Mouse (Mus musculus) liver, adult 2 months (tissue): ENCODE results near the gene Nr2f6. TPM values are rescaled to one million over a fixed set of nuclear protein-coding genes. Genes with fewer than 3 reads are reported as not detected.
"Not testable (repeated sequence)": the region's sequence is repeated elsewhere in the genome, so short reads cannot be mapped to it uniquely, and the experiment has no call there.

Experiments used
- DNase-seq: peaks from one replicate; pipeline ENCODE4 v3.0.0-alpha.2; 2011; ENCODE audit warnings: low read depth, low spot score; ENCODE audit errors: extremely low read depth
- H3K27ac ChIP-seq: fragments of 200-500 bp; replicated peaks from 2 replicates; pipeline ENCODE4 v1.5.1; 2012; ENCODE audit warnings: low read depth, mild to moderate bottlenecking, control low read depth, inconsistent platforms, low read length; ENCODE audit not compliant: insufficient read depth
- H3K27me3 ChIP-seq: fragments of 200-500 bp; 2 replicates; pipeline ENCODE4 v1.6.1; 2012; ENCODE audit warnings: mild to moderate bottlenecking, moderate library complexity, low read length, inconsistent platforms; ENCODE audit not compliant: control insufficient read depth, insufficient read depth
- H3K36me3 ChIP-seq: fragments of 200-500 bp; 2 replicates; pipeline ENCODE4 v1.6.1; 2012; ENCODE audit warnings: low read length, inconsistent platforms; ENCODE audit not compliant: control insufficient read depth, insufficient read depth
- H3K4me1 ChIP-seq: fragments of 200-500 bp; 2 replicates; pipeline ENCODE4 v1.6.1; 2011; ENCODE audit warnings: low read length; ENCODE audit not compliant: control insufficient read depth, insufficient read depth
- H3K4me3 ChIP-seq: fragments of 200-500 bp; 2 replicates; pipeline ENCODE4 v1.5.1; 2011; ENCODE audit warnings: low read depth, mild to moderate bottlenecking, control low read depth, low read length, moderate library complexity; ENCODE audit not compliant: insufficient read depth
- H3K79me2 ChIP-seq: fragments of 200-500 bp; 2 replicates; pipeline ENCODE4 v1.6.1; 2012; ENCODE audit warnings: inconsistent platforms, mild to moderate bottlenecking, low read length, moderate library complexity; ENCODE audit not compliant: control insufficient read depth, insufficient read depth
- H3K9ac ChIP-seq: fragments of 200-500 bp; 2 replicates; pipeline ENCODE4 v1.6.1; 2012; ENCODE audit warnings: low read depth, mild to moderate bottlenecking, control low read depth, inconsistent platforms, low read length
- CTCF ChIP-seq: fragments of 200-500 bp; IDR thresholded peaks from 2 replicates; pipeline ENCODE4 v1.5.1; 2011; ENCODE audit warnings: low read depth, low read length, control low read depth
- POLR2A ChIP-seq: fragments of 200-500 bp; IDR thresholded peaks from 2 replicates; pipeline ENCODE4 v1.6.1; 2011; ENCODE audit warnings: low read length, control low read depth; ENCODE audit not compliant: insufficient read depth; ENCODE audit errors: extremely low read depth
- WGBS: fragments of 180-500 bp; shearing (Covaris S2); methylation state at CpG from one replicate; pipeline ENCODE4 v1.1.7; 2018; 5-methylcytosine and 5-hydroxymethylcytosine counted together
- polyA plus RNA-seq: library from polyadenylated mRNA; depleted of rRNA; stranded (reverse); fragments of >200 nt; gene quantifications from 2 replicates; pipeline ENCODE4 v1.2.3, GENCODE M21; 2012; rRNA removed
- total RNA-seq: library from RNA; depleted of rRNA; stranded (reverse); fragments of >200 nt; gene quantifications from 2 replicates; pipeline ENCODE4 v1.2.3, GENCODE M21; 2014; rRNA removed

Nr2f6 gene
- total and polyA plus RNA-seq, 2 experiments = 73.9 to 319 TPM

DNA sequence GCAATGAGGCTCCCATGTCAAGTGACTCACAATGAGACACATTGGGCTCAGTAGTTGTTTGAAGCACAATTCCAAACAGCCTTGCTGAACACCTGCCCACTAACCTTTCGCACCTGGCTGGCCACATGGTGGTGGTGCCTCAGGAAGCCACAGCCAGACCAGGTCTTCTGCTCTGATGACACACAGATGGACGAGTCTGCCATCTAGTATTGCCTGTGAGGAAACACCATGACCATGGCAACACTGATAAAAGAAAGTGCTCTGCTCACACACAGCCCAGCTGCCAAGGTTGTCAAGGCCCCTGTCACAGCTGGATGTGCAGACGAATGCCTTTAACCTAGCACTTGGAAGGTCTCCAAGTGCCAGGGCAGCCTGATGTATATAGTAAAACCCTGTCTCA lies 30.6 kb downstream of the Nr2f6 start:
- Histone ChIP-seq H3K27me3 (no peaks in the 10 kb centered on the region), H3K36me3 (peaks cover 22% of the 10 kb centered on the region), H3K27ac (no peak overlapping the region), H3K79me2 (no peaks in the 10 kb centered on the region), H3K9ac (no peak overlapping the region), H3K4me1 (no peaks in the 10 kb centered on the region), H3K4me3 (no peak overlapping the region)
- no peak for TF ChIP-seq POLR2A
- no peak for TF ChIP-seq CTCF
- no peak for DNase-seq
- 78% methylated on average over 3 of the region's 3 CpGs for WGBS

DNA sequence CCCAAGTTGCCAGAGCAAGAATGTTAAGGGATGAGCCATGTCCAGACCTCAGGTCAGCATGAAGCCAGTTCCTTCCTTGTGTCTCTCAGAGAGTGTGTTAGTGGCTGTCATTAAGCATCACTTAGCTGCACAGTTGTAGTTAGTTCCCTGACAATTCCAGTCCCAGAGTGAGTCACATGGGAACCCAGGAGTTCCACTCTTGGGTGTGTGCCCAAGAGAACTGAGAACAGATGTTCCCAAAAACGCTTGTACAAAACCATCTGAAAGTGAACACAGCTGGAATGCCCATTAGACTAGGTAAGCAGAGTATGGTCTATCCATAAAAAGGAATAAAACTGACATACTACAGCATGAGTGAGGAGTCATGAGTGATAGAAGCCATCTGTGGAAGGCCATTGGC lies 35.2 kb downstream of the Nr2f6 start:
- no peaks in the 10 kb centered on the region for H3K27me3 ChIP-seq
- H3K4me3 ChIP-seq = no peak overlapping the region
- H3K4me1 ChIP-seq = no peaks in the 10 kb centered on the region
- H3K36me3 ChIP-seq = peaks cover 23% of the 10 kb centered on the region
- DNase-seq = no peak
- TF ChIP-seq CTCF = no peak
- TF ChIP-seq POLR2A = no peak
- no peak overlapping the region for H3K27ac ChIP-seq
- H3K9ac ChIP-seq = no peak overlapping the region
- 82% methylated on average over 1 of the region's 1 CpGs for WGBS
- no peaks in the 10 kb centered on the region for H3K79me2 ChIP-seq

DNA sequence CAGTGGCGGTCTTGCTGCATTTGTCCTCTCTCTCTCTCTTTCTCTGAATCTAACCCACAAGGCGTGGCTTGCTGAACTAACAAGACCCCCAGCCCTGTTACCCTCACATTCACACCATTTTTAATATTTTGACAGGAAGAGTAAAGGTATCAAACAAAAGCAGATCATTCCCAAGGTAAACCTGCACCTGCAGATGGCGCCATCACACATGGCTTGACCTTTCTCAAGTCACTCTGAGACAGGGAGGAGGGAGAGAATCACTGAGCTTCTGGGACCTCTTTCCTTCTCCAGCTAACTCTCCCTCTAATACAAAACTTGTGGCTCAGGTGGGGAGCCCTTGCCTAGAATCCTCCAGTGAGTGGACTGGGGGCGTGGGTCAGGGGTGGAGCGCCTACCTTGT lies 41.1 kb downstream of the Nr2f6 start:
- TF ChIP-seq POLR2A (no peak), CTCF (peak; percentile 51; the same call in 1 of the 2 replicates)
- no peaks in the 10 kb centered on the region for H3K4me1 ChIP-seq
- H3K36me3 ChIP-seq = peaks cover 7% of the 10 kb centered on the region; the same call in 1 of the 2 replicates
- DNase-seq = peak; percentile 22
- no peak overlapping the region for H3K4me3 ChIP-seq
- H3K27me3 ChIP-seq = no peaks in the 10 kb centered on the region
- 90% methylated on average over 5 of the region's 5 CpGs for whole genome bisulfite sequencing
- no peaks in the 10 kb centered on the region for H3K79me2 ChIP-seq
- no peak overlapping the region for H3K9ac ChIP-seq
- H3K27ac ChIP-seq = no peak overlapping the region

DNA sequence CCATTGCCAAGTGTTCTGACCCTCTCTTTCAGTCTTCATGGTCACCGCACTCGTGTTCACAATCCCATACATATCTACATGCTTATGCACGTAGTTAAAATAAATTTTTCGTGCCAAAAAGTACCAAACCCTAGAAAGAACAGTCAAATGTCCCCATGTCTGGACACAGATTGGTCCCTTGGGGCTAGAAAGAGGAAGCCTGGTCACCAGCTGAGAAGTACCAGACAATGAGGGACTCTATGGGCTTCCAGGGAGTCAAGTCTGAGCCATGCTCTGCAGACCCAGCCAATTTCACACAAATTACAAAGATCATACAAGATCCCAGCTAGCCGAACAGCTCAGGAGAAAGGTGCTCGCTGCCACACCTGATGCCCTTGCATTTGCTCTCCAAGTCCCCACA lies 43.9 kb downstream of the Nr2f6 start:
- not testable (repeated sequence) for H3K4me3 ChIP-seq

DNA sequence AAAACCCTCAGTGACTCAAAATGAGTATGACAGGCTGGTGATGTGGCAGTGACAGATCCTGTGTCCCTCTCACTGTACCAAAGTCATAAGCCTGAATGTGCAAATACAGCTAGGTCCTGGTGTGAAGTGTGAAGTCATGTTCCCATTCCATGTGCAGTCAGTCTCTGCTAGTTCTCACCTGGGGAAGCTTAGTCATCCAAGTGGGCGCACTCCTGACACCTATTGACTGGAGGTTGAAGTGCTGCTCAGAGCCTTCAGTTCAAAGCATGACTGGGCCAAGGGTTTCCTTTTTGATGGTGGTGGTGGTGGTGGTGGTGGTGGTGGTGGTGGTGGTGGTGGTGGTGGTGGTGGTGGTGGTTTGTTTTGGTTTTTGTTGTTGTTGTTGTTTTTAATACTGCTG lies 56.9 kb downstream of the Nr2f6 start:
- Histone ChIP-seq H3K27ac (no peak overlapping the region), H3K4me3 (no peak overlapping the region), H3K9ac (no peak overlapping the region), H3K27me3 (no peaks in the 10 kb centered on the region), H3K79me2 (no peaks in the 10 kb centered on the region), H3K36me3 (peaks cover 11% of the 10 kb centered on the region; the same call in 1 of the 2 replicates), H3K4me1 (no peaks in the 10 kb centered on the region)
- DNase-seq = peak; percentile 61
- 69% methylated on average over 1 of the region's 1 CpGs for WGBS
- TF ChIP-seq CTCF (peak; percentile 65), POLR2A (no peak)

More for the DNA sequence above, 43.9 kb downstream of the Nr2f6 start:
- WGBS = 97% methylated on average over 6 of the region's 6 CpGs
- not testable (repeated sequence) for H3K27ac ChIP-seq, H3K36me3 ChIP-seq, H3K9ac ChIP-seq, DNase-seq, H3K79me2 ChIP-seq, H3K4me1 ChIP-seq, H3K27me3 ChIP-seq

Other genes with a start within 250 kb of the Nr2f6 start
- gene Myo9b, start 109.2 kb downstream of the Nr2f6 start, total RNA-seq = 8.6 and 12.8 TPM in 2 replicates
- 6.6 and 7.6 TPM in 2 replicates for gene Myo9b, start 109.2 kb downstream of the Nr2f6 start, polyA plus RNA-seq
- gene Haus8, start 109.0 kb downstream of the Nr2f6 start, total RNA-seq = 4.0 and 5.8 TPM in 2 replicates
- gene Haus8, start 109.0 kb downstream of the Nr2f6 start, polyA plus RNA-seq = 2.1 and 2.8 TPM in 2 replicates
- gene Use1, start 15.1 kb downstream of the Nr2f6 start, total RNA-seq = 76.6 and 82.2 TPM in 2 replicates
- 60.2 and 69.9 TPM in 2 replicates for gene Use1, start 15.1 kb downstream of the Nr2f6 start, polyA plus RNA-seq
- 8.0 and 8.1 TPM in 2 replicates for gene Ocel1, start 10.7 kb downstream of the Nr2f6 start, total RNA-seq
- 9.2 and 17.1 TPM in 2 replicates for gene Ocel1, start 10.7 kb downstream of the Nr2f6 start, polyA plus RNA-seq
- 7.9 and 9.7 TPM in 2 replicates for gene Ushbp1, start 13.8 kb upstream of the Nr2f6 start, total RNA-seq
- gene Ushbp1, start 13.8 kb upstream of the Nr2f6 start, polyA plus RNA-seq = 7.9 and 13.6 TPM in 2 replicates
- 42.7 and 44.8 TPM in 2 replicates for gene Babam1, start 14.9 kb upstream of the Nr2f6 start, total RNA-seq
- gene Babam1, start 14.9 kb upstream of the Nr2f6 start, polyA plus RNA-seq = 98.5 and 106 TPM in 2 replicates
- 0.09 and 0.34 TPM in 2 replicates for gene Ankle1, start 24.1 kb upstream of the Nr2f6 start, total RNA-seq
- 0.11 and 0.22 TPM in 2 replicates for gene Ankle1, start 24.1 kb upstream of the Nr2f6 start, polyA plus RNA-seq
- gene Abhd8, start 81.7 kb upstream of the Nr2f6 start, total RNA-seq = 3.1 and 5.0 TPM in 2 replicates
- gene Abhd8, start 81.7 kb upstream of the Nr2f6 start, polyA plus RNA-seq = 6.7 and 11.7 TPM in 2 replicates
- 35.1 and 48.2 TPM in 2 replicates for gene Mrpl34, start 83.0 kb upstream of the Nr2f6 start, total RNA-seq
- 104 and 123 TPM in 2 replicates for gene Mrpl34, start 83.0 kb upstream of the Nr2f6 start, polyA plus RNA-seq
- gene Dda1, start 87.2 kb upstream of the Nr2f6 start, total RNA-seq = 7.7 and 8.3 TPM in 2 replicates
- gene Dda1, start 87.2 kb upstream of the Nr2f6 start, polyA plus RNA-seq = 32.5 and 34.1 TPM in 2 replicates
- 2.3 and 3.8 TPM in 2 replicates for gene Ano8, start 104.0 kb upstream of the Nr2f6 start, total RNA-seq
- gene Ano8, start 104.0 kb upstream of the Nr2f6 start, polyA plus RNA-seq = 3.7 and 5.2 TPM in 2 replicates
- gene Gtpbp3, start 106.1 kb upstream of the Nr2f6 start, total RNA-seq = 11.6 and 12.7 TPM in 2 replicates
- 12.9 and 15.5 TPM in 2 replicates for gene Gtpbp3, start 106.1 kb upstream of the Nr2f6 start, polyA plus RNA-seq
- gene Plvap, start 129.8 kb upstream of the Nr2f6 start, total RNA-seq = 15.3 and 22.8 TPM in 2 replicates
- gene Plvap, start 129.8 kb upstream of the Nr2f6 start, polyA plus RNA-seq = 128 and 132 TPM in 2 replicates
- gene Ccdc194, start 143.8 kb upstream of the Nr2f6 start, total RNA-seq = not detected in 2 replicates
- gene Ccdc194, start 143.8 kb upstream of the Nr2f6 start, polyA plus RNA-seq = 0.05 TPM in 1 of 2 replicates, not detected in the other
- 603 and 678 TPM in 2 replicates for gene Bst2, start 155.5 kb upstream of the Nr2f6 start, total RNA-seq
- gene Bst2, start 155.5 kb upstream of the Nr2f6 start, polyA plus RNA-seq = 798 and 871 TPM in 2 replicates
- 98.9 and 105 TPM in 2 replicates for gene Mvb12a, start 161.0 kb upstream of the Nr2f6 start, total RNA-seq
- gene Mvb12a, start 161.0 kb upstream of the Nr2f6 start, polyA plus RNA-seq = 164 and 165 TPM in 2 replicates
- 0.46 and 0.47 TPM in 2 replicates for gene Tmem221, start 176.9 kb upstream of the Nr2f6 start, total RNA-seq
- 0.14 and 0.55 TPM in 2 replicates for gene Tmem221, start 176.9 kb upstream of the Nr2f6 start, polyA plus RNA-seq
- gene Nxnl1, start 184.6 kb upstream of the Nr2f6 start, total RNA-seq = not detected in 2 replicates
- gene Nxnl1, start 184.6 kb upstream of the Nr2f6 start, polyA plus RNA-seq = not detected in 2 replicates
- 6.8 and 7.2 TPM in 2 replicates for gene Slc27a1, start 186.9 kb upstream of the Nr2f6 start, total RNA-seq
- 12.5 and 15.7 TPM in 2 replicates for gene Slc27a1, start 186.9 kb upstream of the Nr2f6 start, polyA plus RNA-seq
- gene Pgls, start 210.2 kb upstream of the Nr2f6 start, total RNA-seq = 111 and 113 TPM in 2 replicates
- 119 and 124 TPM in 2 replicates for gene Pgls, start 210.2 kb upstream of the Nr2f6 start, polyA plus RNA-seq
- 0.92 and 1.3 TPM in 2 replicates for gene Fam129c, start 215.7 kb upstream of the Nr2f6 start, total RNA-seq
- gene Fam129c, start 215.7 kb upstream of the Nr2f6 start, polyA plus RNA-seq = 0.73 and 2.1 TPM in 2 replicates
- gene Colgalt1, start 229.0 kb upstream of the Nr2f6 start, total RNA-seq = 43.2 and 55.0 TPM in 2 replicates
- gene Colgalt1, start 229.0 kb upstream of the Nr2f6 start, polyA plus RNA-seq = 65.3 and 77.3 TPM in 2 replicates